Mouse (Mus musculus): ENCODE data around the gene Dlat. TPM values are rescaled to one million over a fixed set of nuclear protein-coding genes. Genes with fewer than 3 reads are reported as not detected.

The Dlat gene
- total and polyA plus RNA-seq, 2 experiments from 2014 or later = 52.7 to 67.1 TPM

- Histone ChIP-seq H3K27me3 (ENCODE audit: insufficient read depth, low read length) (no peaks in the 10 kb centered on the region), H3K27ac (ENCODE audit: low read depth, low read length) (no peak overlapping the region), H3K36me3 (ENCODE audit: insufficient read depth) (peaks cover 33% of the 10 kb centered on the region), H3K4me2 (ENCODE audit: low read depth) (no peak overlapping the region), H3K9me3 (ENCODE audit: low read length) (no peaks in the 10 kb centered on the region), H3K4me1 (ENCODE audit: insufficient read depth) (no peaks in the 10 kb centered on the region), H3K9ac (no peak overlapping the region), H3K4me3 (ENCODE audit: low read depth, low read length) (no peak overlapping the region)
- ATAC-seq (no peak), DNase-seq (no peak)
- TF ChIP-seq CTCF (IDR thresholded peaks at IDR 0.05; ENCODE audit: low read depth) = no peak
- WGBS = 88% methylated on average over 9 of the region's 9 CpGs
Measured at GRCm38 (mm10) chr9:50592955-50593354, 66.6 kb downstream of the Dlat start.

GRCm38 (mm10) chr9:50590856-50591518 lies 68.6 kb downstream of the Dlat start:
- Histone ChIP-seq H3K4me2 (ENCODE audit: low read depth) (no peak overlapping the region), H3K27me3 (ENCODE audit: insufficient read depth, low read length) (no peaks in the 10 kb centered on the region), H3K4me3 (ENCODE audit: low read depth, low read length) (no peak overlapping the region), H3K27ac (ENCODE audit: low read depth, low read length) (no peak overlapping the region), H3K9ac (no peak overlapping the region), H3K36me3 (ENCODE audit: insufficient read depth) (peaks cover 15% of the 10 kb centered on the region), H3K9me3 (ENCODE audit: low read length) (no peaks in the 10 kb centered on the region), H3K4me1 (ENCODE audit: insufficient read depth) (no peaks in the 10 kb centered on the region)
- 70% methylated on average over 10 of the region's 10 CpGs for WGBS
- no peak for DNase-seq
- ATAC-seq = no peak
- TF ChIP-seq CTCF (IDR thresholded peaks at IDR 0.05; ENCODE audit: low read depth) = no peak

GRCm38 (mm10) chr9:50586955-50587354 lies 72.6 kb downstream of the Dlat start:
- WGBS = 82% methylated on average over 4 of the region's 4 CpGs

GRCm38 (mm10) chr9:50585145-50585818 lies 74.3 kb downstream of the Dlat start:
- no peak for ATAC-seq
- H3K4me3 ChIP-seq (ENCODE audit: low read depth, low read length) = no peak overlapping the region
- no peak overlapping the region for H3K27ac ChIP-seq (ENCODE audit: low read depth, low read length)
- no peaks in the 10 kb centered on the region for H3K36me3 ChIP-seq (ENCODE audit: insufficient read depth)
- no peaks in the 10 kb centered on the region for H3K4me1 ChIP-seq (ENCODE audit: insufficient read depth)
- no peak overlapping the region for H3K9ac ChIP-seq
- H3K4me2 ChIP-seq (ENCODE audit: low read depth) = no peak overlapping the region
- DNase-seq = no peak
- no peak for TF ChIP-seq CTCF (IDR thresholded peaks at IDR 0.05; ENCODE audit: low read depth)
- no peaks in the 10 kb centered on the region for H3K9me3 ChIP-seq (ENCODE audit: low read length)
- 87% methylated on average over 6 of the region's 6 CpGs for WGBS
- H3K27me3 ChIP-seq (ENCODE audit: insufficient read depth, low read length) = no peaks in the 10 kb centered on the region

More at GRCm38 (mm10) chr9:50586955-50587354, 72.6 kb downstream of the Dlat start:
- H3K9ac ChIP-seq = no peak overlapping the region
- no peaks in the 10 kb centered on the region for H3K9me3 ChIP-seq (ENCODE audit: low read length)
- H3K27me3 ChIP-seq (ENCODE audit: insufficient read depth, low read length) = no peaks in the 10 kb centered on the region
- H3K36me3 ChIP-seq (ENCODE audit: insufficient read depth) = no peaks in the 10 kb centered on the region
- H3K4me1 ChIP-seq (ENCODE audit: insufficient read depth) = no peaks in the 10 kb centered on the region
- ATAC-seq (no peak), DNase-seq (no peak)
- TF ChIP-seq CTCF (IDR thresholded peaks at IDR 0.05; ENCODE audit: low read depth) = no peak
- no peak overlapping the region for H3K4me3 ChIP-seq (ENCODE audit: low read depth, low read length)
- no peak overlapping the region for H3K4me2 ChIP-seq (ENCODE audit: low read depth)
- H3K27ac ChIP-seq (ENCODE audit: low read depth, low read length) = no peak overlapping the region

Other genes starting within 250 kb of the Dlat start
- not detected in 2 replicates for gene Plet1, start 165.3 kb downstream of the Dlat start, total RNA-seq (2014; rRNA removed)
- 0.11 and 0.34 TPM in 2 replicates for gene Plet1, start 165.3 kb downstream of the Dlat start, polyA plus RNA-seq (2015; fragmentation: Nextera tagmentation; extraction: Ambion mirVana)
- 83.7 and 102 TPM in 2 replicates for gene Pts, start 131.1 kb downstream of the Dlat start, total RNA-seq (2014; rRNA removed)
- 101 and 112 TPM in 2 replicates for gene Pts, start 131.1 kb downstream of the Dlat start, polyA plus RNA-seq (2015; fragmentation: Nextera tagmentation; extraction: Ambion mirVana)
- gene Il18, start 105.0 kb downstream of the Dlat start, total RNA-seq (2014; rRNA removed) = 17.4 and 22.9 TPM in 2 replicates
- gene Il18, start 105.0 kb downstream of the Dlat start, polyA plus RNA-seq (2015; fragmentation: Nextera tagmentation; extraction: Ambion mirVana) = 28.3 and 34.3 TPM in 2 replicates
- 0.76 and 0.92 TPM in 2 replicates for gene Bco2, start 104.6 kb downstream of the Dlat start, total RNA-seq (2014; rRNA removed)
- 0.65 and 0.80 TPM in 2 replicates for gene Bco2, start 104.6 kb downstream of the Dlat start, polyA plus RNA-seq (2015; fragmentation: Nextera tagmentation; extraction: Ambion mirVana)
- not detected in 2 replicates for gene Tex12, start 98.5 kb downstream of the Dlat start, total RNA-seq (2014; rRNA removed)
- gene Tex12, start 98.5 kb downstream of the Dlat start, polyA plus RNA-seq (2015; fragmentation: Nextera tagmentation; extraction: Ambion mirVana) = 0.17 TPM in 1 of 2 replicates, not detected in the other
- gene Sdhd, start 56.0 kb downstream of the Dlat start, total RNA-seq (2014; rRNA removed) = 151 and 168 TPM in 2 replicates
- gene Sdhd, start 56.0 kb downstream of the Dlat start, polyA plus RNA-seq (2015; fragmentation: Nextera tagmentation; extraction: Ambion mirVana) = 279 and 305 TPM in 2 replicates
- gene Timm8b, start 55.9 kb downstream of the Dlat start, total RNA-seq (2014; rRNA removed) = 234 and 297 TPM in 2 replicates
- gene Timm8b, start 55.9 kb downstream of the Dlat start, polyA plus RNA-seq (2015; fragmentation: Nextera tagmentation; extraction: Ambion mirVana) = 389 and 523 TPM in 2 replicates
- gene Pih1d2, start 42.5 kb downstream of the Dlat start, total RNA-seq (2014; rRNA removed) = 4.0 and 5.2 TPM in 2 replicates
- 4.6 and 6.6 TPM in 2 replicates for gene Pih1d2, start 42.5 kb downstream of the Dlat start, polyA plus RNA-seq (2015; fragmentation: Nextera tagmentation; extraction: Ambion mirVana)
- 19.0 and 20.5 TPM in 2 replicates for gene Nkapd1, start 42.3 kb downstream of the Dlat start, total RNA-seq (2014; rRNA removed)
- gene Nkapd1, start 42.3 kb downstream of the Dlat start, polyA plus RNA-seq (2015; fragmentation: Nextera tagmentation; extraction: Ambion mirVana) = 24.3 TPM in 2 replicates
- gene Dixdc1, start 79.7 kb upstream of the Dlat start, total RNA-seq (2014; rRNA removed) = 54.3 and 59.9 TPM in 2 replicates
- gene Dixdc1, start 79.7 kb upstream of the Dlat start, polyA plus RNA-seq (2015; fragmentation: Nextera tagmentation; extraction: Ambion mirVana) = 17.1 and 26.8 TPM in 2 replicates
- gene 2310030G06Rik, start 86.8 kb upstream of the Dlat start, total RNA-seq (2014; rRNA removed) = 1.7 and 2.0 TPM in 2 replicates
- gene 2310030G06Rik, start 86.8 kb upstream of the Dlat start, polyA plus RNA-seq (2015; fragmentation: Nextera tagmentation; extraction: Ambion mirVana) = 3.2 and 3.8 TPM in 2 replicates
- 8.8 and 11.5 TPM in 2 replicates for gene Cryab, start 91.5 kb upstream of the Dlat start, total RNA-seq (2014; rRNA removed)
- 29.9 and 31.2 TPM in 2 replicates for gene Cryab, start 91.5 kb upstream of the Dlat start, polyA plus RNA-seq (2015; fragmentation: Nextera tagmentation; extraction: Ambion mirVana)
- gene Hspb2, start 92.6 kb upstream of the Dlat start, total RNA-seq (2014; rRNA removed) = 0.23 and 0.52 TPM in 2 replicates
- gene Hspb2, start 92.6 kb upstream of the Dlat start, polyA plus RNA-seq (2015; fragmentation: Nextera tagmentation; extraction: Ambion mirVana) = 0.98 and 2.2 TPM in 2 replicates
- 9.6 and 19.1 TPM in 2 replicates for gene Fdxacb1, start 108.5 kb upstream of the Dlat start, total RNA-seq (2014; rRNA removed)
- gene Fdxacb1, start 108.5 kb upstream of the Dlat start, polyA plus RNA-seq (2015; fragmentation: Nextera tagmentation; extraction: Ambion mirVana) = 9.3 and 10.4 TPM in 2 replicates
- gene Alg9, start 115.2 kb upstream of the Dlat start, total RNA-seq (2014; rRNA removed) = 71.1 and 74.2 TPM in 2 replicates
- gene Alg9, start 115.2 kb upstream of the Dlat start, polyA plus RNA-seq (2015; fragmentation: Nextera tagmentation; extraction: Ambion mirVana) = 41.4 and 53.7 TPM in 2 replicates
- gene 1110032A03Rik, start 115.7 kb upstream of the Dlat start, total RNA-seq (2014; rRNA removed) = 45.9 and 48.3 TPM in 2 replicates
- 65.0 and 69.3 TPM in 2 replicates for gene 1110032A03Rik, start 115.7 kb upstream of the Dlat start, polyA plus RNA-seq (2015; fragmentation: Nextera tagmentation; extraction: Ambion mirVana)
- 15.2 and 26.0 TPM in 2 replicates for gene Ppp2r1b, start 185.5 kb upstream of the Dlat start, total RNA-seq (2014; rRNA removed)
- gene Ppp2r1b, start 185.5 kb upstream of the Dlat start, polyA plus RNA-seq (2015; fragmentation: Nextera tagmentation; extraction: Ambion mirVana) = 26.1 and 29.8 TPM in 2 replicates